Mouse (Mus musculus) layer of hippocampus, adult 11-12 months (tissue): ENCODE data around the gene Trmt1.

Source experiments
- DNase-seq: peaks from one replicate; pipeline ENCODE4 v3.0.0; 2022; ENCODE audit warnings: low spot score

Gene Trmt1

DNA sequence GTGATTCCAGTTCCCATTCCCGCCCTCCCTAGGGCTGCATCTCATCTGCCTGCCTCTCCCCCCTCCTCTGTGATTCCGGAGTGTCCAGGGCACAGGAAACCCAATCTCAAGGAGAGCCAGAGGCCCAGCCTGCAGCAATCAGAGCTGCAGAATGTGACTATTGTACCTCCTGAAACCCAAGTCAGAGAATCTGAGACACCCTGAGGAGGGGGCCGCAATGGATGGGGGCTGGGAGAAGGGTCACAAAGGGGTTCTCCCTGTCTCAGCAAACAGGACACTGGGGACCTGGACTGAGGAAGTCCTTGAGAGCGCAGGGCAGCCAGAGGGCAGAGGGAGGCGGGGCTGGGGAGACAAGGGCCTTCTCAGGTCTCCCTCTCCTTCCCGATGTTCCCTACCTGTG lies 46.9 kb downstream of the Trmt1 start:
- no peak for DNase-seq

- no peak for DNase-seq
Observed at GRCm38 (mm10) chr8:84733959-84734358, 47.9 kb downstream of the Trmt1 start.

GRCm38 (mm10) chr8:84734680-84735079 lies 48.6 kb downstream of the Trmt1 start:
- DNase-seq, result no peak

DNA sequence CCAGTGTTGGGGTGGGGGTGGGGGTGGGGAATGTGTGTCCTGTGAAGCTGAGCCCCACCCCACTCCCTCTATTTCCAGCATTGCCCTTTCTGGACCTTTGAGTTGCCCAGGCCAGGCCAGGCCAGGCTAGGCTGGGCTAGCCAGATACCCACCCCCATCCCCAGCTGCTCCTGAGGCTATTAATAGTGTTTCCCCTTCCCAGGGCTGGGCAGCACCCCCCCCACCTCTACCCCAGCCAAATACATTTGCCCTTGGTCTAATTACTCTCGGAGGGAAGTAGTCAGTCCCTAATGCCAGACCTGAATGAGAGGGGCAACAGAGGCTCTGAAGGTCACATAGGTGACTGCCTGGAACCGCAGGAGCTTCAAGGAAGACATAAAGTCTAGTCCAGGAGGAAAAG lies 49.5 kb downstream of the Trmt1 start:
- no peak for DNase-seq

- DNase-seq, result no peak
Observed at GRCm38 (mm10) chr8:84736521-84736920, 50.4 kb downstream of the Trmt1 start.

DNA sequence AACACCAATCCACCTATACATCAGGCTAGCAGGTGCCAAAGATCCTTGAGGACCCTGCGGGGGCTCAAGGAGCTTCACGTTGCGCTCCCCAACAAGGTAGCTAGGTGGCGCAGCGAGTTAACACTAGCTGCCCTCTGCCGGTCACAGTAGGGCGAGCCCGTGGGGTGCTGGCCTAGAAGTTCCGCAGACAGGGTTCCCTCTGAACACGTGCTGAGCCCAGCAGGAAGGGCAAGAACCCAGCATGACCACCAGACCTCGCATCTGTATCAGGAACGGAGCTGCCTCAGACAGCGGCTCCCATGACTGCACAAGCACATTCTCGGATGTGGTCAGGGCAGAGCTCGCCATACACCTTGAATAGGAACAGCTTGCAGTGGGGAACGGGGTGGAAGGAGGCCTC lies 51.5 kb downstream of the Trmt1 start:
- peak; percentile 85 for DNase-seq

DNA sequence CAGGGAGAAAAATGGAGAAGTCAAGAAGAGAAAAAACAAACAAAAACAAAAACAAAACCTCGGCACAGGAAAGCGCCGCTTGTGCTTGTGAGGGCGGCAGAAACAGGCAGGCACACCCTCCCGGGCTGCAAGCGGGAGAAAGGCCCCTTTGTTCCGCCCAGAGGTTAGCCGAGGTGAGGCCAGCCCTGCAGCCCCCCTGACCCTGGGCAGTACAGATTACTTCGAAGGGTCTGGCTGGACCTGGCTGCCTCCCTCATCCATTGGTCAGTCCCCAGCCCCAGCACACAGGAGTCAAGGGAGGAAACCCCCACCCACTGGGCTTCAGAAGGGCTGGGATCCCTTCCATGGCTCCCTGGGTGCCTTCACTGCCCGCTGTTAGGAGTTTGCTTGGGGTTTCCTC lies 52.2 kb downstream of the Trmt1 start:
- DNase-seq, result no peak

DNA sequence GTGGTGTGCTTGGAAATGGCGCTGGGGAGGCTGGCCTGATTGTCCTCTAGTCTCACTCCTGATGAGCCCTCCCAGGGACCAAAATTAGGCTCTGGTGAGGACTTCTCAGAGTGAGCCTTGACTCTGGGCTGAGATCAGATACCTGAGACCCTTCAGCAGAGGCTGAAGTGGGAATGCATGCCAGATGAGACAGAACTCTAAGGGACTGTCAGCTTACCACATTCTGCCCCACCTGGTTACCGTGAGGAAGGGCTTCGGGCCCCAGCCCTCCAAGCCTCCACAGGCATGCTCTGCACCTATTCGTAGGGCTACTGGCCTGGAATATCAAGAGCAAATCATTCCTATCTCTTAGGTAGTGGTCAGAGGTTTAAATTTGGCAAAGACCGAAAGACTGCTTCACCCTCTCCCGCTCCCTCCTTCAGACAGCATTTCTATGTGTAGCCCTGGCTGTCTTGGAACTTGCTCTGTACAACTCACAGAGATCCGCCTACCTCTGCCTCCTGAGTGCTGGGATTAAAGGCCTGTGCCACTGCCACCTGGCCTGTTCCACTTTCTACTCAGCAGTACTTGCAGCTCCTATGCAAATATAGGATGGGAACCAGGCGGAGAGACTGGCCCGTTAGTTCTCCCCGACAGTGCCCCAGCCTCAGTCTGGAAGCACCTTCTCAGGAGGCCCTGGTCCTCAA lies 52.8 kb downstream of the Trmt1 start:
- no peak for DNase-seq

DNA sequence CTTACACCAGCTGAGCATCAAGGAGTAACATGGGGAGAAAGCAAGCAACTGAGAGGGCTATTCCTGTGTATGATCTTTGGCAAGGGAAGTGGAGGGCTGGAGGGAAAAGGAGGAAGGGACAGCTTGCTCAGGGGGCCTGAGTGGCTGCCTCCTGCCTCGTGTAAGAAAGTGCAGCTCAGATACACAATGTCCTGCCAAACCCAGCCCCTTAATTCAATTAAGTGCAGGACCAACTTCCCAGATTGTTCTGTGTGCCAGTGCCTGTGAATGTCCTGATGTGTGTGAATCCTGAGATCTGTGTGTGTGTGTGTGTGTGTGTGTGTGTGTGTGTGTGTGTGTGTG lies 53.3 kb downstream of the Trmt1 start:
- DNase-seq, result no peak

GRCm38 (mm10) chr8:84740895-84741843 lies 55.1 kb downstream of the Trmt1 start:
- DNase-seq, result no peak

DNA sequence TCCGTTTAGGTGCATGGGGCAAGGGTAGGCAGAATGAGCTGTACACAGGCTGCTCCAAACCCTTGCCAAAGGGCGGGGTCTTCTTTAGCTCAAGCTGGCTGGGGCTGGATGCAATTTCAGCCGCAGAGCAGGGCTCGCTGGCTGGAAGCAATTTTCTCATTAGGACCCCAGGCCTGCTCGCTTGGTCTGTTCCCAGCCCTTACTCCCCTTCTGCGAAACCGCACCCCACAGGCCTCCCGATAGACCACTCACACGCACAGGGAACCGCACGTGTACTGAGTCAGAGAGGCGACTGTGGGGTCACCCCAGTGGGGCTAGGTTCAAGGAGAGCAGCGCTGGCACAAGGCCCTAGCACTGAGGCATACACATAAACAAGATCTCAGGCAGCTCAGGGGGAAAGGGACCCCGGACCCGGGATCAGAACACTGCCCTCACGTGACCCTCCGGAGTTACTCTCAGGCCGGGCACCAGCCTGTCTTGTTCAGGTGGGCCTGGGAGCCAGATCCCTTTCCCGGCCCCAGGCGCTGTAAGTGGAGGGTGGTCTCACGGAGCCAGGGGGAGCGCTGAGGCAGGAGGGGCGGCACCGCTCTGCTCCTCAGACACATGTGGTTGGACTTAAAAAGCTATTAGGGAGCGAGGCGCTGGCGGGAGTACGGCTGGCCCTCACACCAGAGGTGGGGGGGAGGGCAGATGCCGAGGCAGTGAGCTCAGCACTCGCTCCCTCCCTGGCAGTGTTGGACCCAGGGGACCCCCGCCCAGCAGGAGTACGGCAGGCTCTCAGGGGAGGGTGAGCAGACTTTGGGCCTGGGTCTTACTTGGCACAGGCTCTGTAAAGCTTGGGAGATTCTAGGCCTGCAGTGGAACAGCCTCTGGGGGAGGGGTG lies 56.3 kb downstream of the Trmt1 start:
- DNase-seq, result no peak

- no peak for DNase-seq
Observed at GRCm38 (mm10) chr8:84743054-84743415, 56.9 kb downstream of the Trmt1 start.

- DNase-seq, result peak; percentile 65
Observed at GRCm38 (mm10) chr8:84743517-84744420, 57.7 kb downstream of the Trmt1 start.

DNA sequence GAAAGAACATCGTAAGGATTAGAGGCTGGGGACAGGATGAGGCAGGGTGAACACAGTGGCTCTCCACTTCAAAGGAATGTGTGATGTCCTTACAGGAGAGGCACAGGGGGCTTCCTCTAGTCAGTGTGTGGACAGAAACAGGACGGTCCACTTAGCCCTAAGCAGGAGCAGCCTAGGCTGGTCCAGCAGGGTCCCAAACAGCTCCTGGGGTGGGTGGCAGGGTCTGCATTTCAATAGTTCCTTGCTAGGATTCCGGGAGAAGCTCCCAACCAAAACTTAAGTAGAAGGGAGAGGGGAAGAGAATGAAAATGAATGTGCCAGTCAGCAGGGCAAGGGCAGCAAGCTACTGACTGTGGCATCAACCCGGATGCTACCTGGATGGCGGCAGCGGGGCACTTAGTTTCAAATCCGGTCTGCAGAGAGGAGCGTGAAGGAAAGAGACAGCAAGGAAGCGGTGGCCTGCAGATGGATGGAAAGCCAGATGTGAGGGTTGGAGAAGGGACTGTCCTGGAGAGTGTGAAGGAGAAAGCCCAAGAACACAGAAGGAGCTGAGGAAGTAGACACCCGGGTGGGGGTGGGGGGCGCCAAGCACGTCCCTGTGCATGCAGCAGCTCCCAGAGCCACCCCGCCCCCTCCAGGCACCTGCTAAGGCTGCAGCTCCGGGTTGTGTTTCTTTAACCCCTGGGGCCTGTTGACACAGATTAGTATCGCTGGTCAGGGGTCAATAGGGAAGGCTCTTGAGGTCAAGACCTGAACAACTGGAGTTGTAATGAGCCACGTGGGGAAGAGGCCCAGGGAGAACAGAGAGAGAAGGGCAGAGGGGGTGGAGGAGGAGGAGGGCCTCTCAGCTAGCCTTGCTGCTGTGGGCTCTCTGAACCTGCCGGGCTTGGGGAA lies 59.2 kb downstream of the Trmt1 start:
- no peak for DNase-seq
